Mouse (Mus musculus) stomach, postnatal 0 days (tissue): Measurements from ENCODE around the gene Chd4.

Experiments used
- CTCF ChIP-seq: IDR thresholded peaks from 2 replicates; pipeline ENCODE4 v1.5.1; 2016; ENCODE audit warnings: antibody characterized with exemption, low read depth, mild to moderate bottlenecking, moderate library complexity
- EP300 ChIP-seq: optimal IDR thresholded peaks from 2 replicates; pipeline ENCODE3; 2016; ENCODE audit warnings: antibody characterized with exemption

GRCm38 (mm10) chr6:125154550-125154949 is 58.8 kb downstream of the Chd4 start:
- TF ChIP-seq CTCF (peak; percentile 68), EP300 (no peak)
